Mouse (Mus musculus) brown adipose tissue, adult 24 weeks (tissue): ENCODE data around the gene Dpy19l3. TPM values are rescaled to one million over a fixed set of nuclear protein-coding genes. Genes with fewer than 3 reads are reported as not detected.

Source experiments
- H3K27ac ChIP-seq: fragments of 200-500 bp; replicated peaks from 2 replicates; pipeline ENCODE4 v1.5.1; 2012; ENCODE audit warnings: low read depth, mild to moderate bottlenecking, low read length
- H3K4me1 ChIP-seq: fragments of 200-500 bp; 2 replicates; pipeline ENCODE4 v1.6.1; 2012; ENCODE audit warnings: low read length, mixed read lengths; ENCODE audit not compliant: control insufficient read depth, insufficient read depth, insufficient read length
- H3K4me3 ChIP-seq: fragments of 200-500 bp; 2 replicates; pipeline ENCODE4 v1.5.1; 2012; ENCODE audit warnings: low read depth, mild to moderate bottlenecking, low read length, moderate library complexity; ENCODE audit not compliant: insufficient read depth
- polyA plus RNA-seq: library from polyadenylated mRNA; stranded (reverse); fragments of >200 nt; gene quantifications from 2 replicates; pipeline ENCODE4 v1.2.4, GENCODE M21; 2012; ENCODE audit not compliant: missing spikeins, insufficient read depth, insufficient read length

The Dpy19l3 gene
- polyA plus RNA-seq, 1 experiment = 1.5 TPM

- no peak overlapping the region for H3K4me3 ChIP-seq
- H3K27ac ChIP-seq = no peak overlapping the region
- H3K4me1 ChIP-seq = no peaks in the 10 kb centered on the region
These were observed 15.4 kb downstream of the Dpy19l3 start for GRCm38 (mm10) chr7:35738871-35739270.

GRCm38 (mm10) chr7:35733313-35734050 lies 20.8 kb downstream of the Dpy19l3 start:
- no peak overlapping the region for H3K27ac ChIP-seq
- no peaks in the 10 kb centered on the region for H3K4me1 ChIP-seq
- H3K4me3 ChIP-seq = no peak overlapping the region

GRCm38 (mm10) chr7:35732585-35733059 lies 21.6 kb downstream of the Dpy19l3 start:
- Histone ChIP-seq H3K4me1 (no peaks in the 10 kb centered on the region), H3K27ac (no peak overlapping the region), H3K4me3 (no peak overlapping the region)

- no peak overlapping the region for H3K4me3 ChIP-seq
- no peaks in the 10 kb centered on the region for H3K4me1 ChIP-seq
- no peak overlapping the region for H3K27ac ChIP-seq
These were observed 24.6 kb downstream of the Dpy19l3 start for GRCm38 (mm10) chr7:35729621-35730031.

GRCm38 (mm10) chr7:35728376-35728775 lies 25.9 kb downstream of the Dpy19l3 start:
- no peak overlapping the region for H3K4me3 ChIP-seq
- no peaks in the 10 kb centered on the region for H3K4me1 ChIP-seq

GRCm38 (mm10) chr7:35723035-35723434 lies 31.2 kb downstream of the Dpy19l3 start:
- no peak overlapping the region for H3K4me3 ChIP-seq
- H3K27ac ChIP-seq = no peak overlapping the region
- no peaks in the 10 kb centered on the region for H3K4me1 ChIP-seq

More at GRCm38 (mm10) chr7:35728376-35728775, 25.9 kb downstream of the Dpy19l3 start:
- H3K27ac ChIP-seq = no peak overlapping the region

- H3K4me3 ChIP-seq = no peak overlapping the region
- no peak overlapping the region for H3K27ac ChIP-seq
- H3K4me1 ChIP-seq = no peaks in the 10 kb centered on the region
These were observed 35.7 kb downstream of the Dpy19l3 start for GRCm38 (mm10) chr7:35718421-35719178.

- Histone ChIP-seq H3K4me3 (no peak overlapping the region), H3K4me1 (no peaks in the 10 kb centered on the region), H3K27ac (no peak overlapping the region)
These were observed 43.9 kb downstream of the Dpy19l3 start for GRCm38 (mm10) chr7:35710366-35710765.

GRCm38 (mm10) chr7:35708101-35708500 lies 46.2 kb downstream of the Dpy19l3 start:
- Histone ChIP-seq H3K4me1 (no peaks in the 10 kb centered on the region), H3K4me3 (no peak overlapping the region), H3K27ac (no peak overlapping the region)

GRCm38 (mm10) chr7:35699005-35699404 lies 55.2 kb downstream of the Dpy19l3 start:
- Histone ChIP-seq H3K4me1 (no peaks in the 10 kb centered on the region), H3K4me3 (no peak overlapping the region), H3K27ac (no peak overlapping the region)

GRCm38 (mm10) chr7:35698073-35698472 lies 56.2 kb downstream of the Dpy19l3 start:
- H3K4me3 ChIP-seq = no peak overlapping the region
- no peak overlapping the region for H3K27ac ChIP-seq
- H3K4me1 ChIP-seq = no peaks in the 10 kb centered on the region

GRCm38 (mm10) chr7:35692641-35693040 lies 61.6 kb downstream of the Dpy19l3 start:
- no peaks in the 10 kb centered on the region for H3K4me1 ChIP-seq
- H3K27ac ChIP-seq = no peak overlapping the region
- no peak overlapping the region for H3K4me3 ChIP-seq

GRCm38 (mm10) chr7:35692117-35692516 lies 62.1 kb downstream of the Dpy19l3 start:
- Histone ChIP-seq H3K4me3 (no peak overlapping the region), H3K27ac (no peak overlapping the region), H3K4me1 (no peaks in the 10 kb centered on the region)

GRCm38 (mm10) chr7:35688781-35689349 lies 65.4 kb downstream of the Dpy19l3 start:
- Histone ChIP-seq H3K4me3 (no peak overlapping the region), H3K4me1 (no peaks in the 10 kb centered on the region), H3K27ac (no peak overlapping the region)

- no peak overlapping the region for H3K4me3 ChIP-seq
- H3K27ac ChIP-seq = no peak overlapping the region
- H3K4me1 ChIP-seq = no peaks in the 10 kb centered on the region
These were observed 66.0 kb downstream of the Dpy19l3 start for GRCm38 (mm10) chr7:35688276-35688675.
